Mouse (Mus musculus): ENCODE data around the gene Rgl2.
"Not testable (repeated sequence)": the region's sequence is repeated elsewhere in the genome, so short reads cannot be mapped to it uniquely, and the experiment has no call there.

Gene Rgl2

GRCm38 (mm10) chr17:33929371-33930279 lies at the start of gene Rgl2:
TSS of gene Rgl2 (plus strand) at chr17:33929543.
- DNase-seq (ENCODE audit: low spot score in 2 of 2): peak; percentile 96 to 98

GRCm38 (mm10) chr17:33884320-33884719 lies 45.0 kb upstream of the Rgl2 start:
- DNase-seq (ENCODE audit: low spot score in 2 of 2): not testable (repeated sequence)

DNA sequence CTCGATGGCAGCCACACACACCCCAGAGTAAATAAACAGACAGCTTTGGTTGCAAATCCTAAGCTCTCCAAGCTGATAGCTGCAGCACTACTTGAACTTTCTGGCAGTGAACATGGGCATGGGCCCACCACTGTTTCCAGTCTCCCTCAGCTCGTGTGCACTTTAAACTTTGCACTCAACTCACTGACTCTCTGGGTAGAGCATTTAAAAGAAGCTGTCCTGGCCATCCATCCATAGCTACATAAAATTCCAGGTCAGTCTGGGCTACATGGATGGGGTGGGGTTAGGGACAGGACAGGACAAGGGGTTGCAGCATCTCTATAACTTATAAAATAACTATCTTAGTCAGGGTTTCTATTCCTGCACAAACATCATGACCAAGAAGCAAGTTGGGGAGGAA lies 41.5 kb upstream of the Rgl2 start:
- not testable (repeated sequence) for DNase-seq (ENCODE audit: low spot score in 2 of 2)

DNA sequence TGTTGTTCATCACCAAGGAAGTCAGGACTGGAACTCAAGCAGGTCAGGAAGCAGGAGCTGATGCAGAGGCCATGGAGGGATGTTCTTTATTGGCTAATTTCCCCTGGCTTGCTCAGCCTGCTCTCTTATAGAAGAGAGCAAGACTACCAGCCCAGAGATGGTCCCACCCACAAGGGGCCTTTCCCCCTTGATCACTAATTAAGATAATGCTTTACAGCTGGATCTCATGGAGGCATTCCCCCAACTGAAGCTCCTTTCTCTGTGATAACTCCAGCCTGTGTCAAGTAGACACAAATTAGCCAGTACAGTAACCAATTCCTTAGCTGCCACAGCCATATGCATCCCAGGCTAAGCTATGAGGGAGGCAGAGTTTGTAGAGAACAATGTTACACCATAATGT lies 41.1 kb upstream of the Rgl2 start:
- DNase-seq (ENCODE audit: low spot score in 2 of 2): not testable (repeated sequence)

DNA sequence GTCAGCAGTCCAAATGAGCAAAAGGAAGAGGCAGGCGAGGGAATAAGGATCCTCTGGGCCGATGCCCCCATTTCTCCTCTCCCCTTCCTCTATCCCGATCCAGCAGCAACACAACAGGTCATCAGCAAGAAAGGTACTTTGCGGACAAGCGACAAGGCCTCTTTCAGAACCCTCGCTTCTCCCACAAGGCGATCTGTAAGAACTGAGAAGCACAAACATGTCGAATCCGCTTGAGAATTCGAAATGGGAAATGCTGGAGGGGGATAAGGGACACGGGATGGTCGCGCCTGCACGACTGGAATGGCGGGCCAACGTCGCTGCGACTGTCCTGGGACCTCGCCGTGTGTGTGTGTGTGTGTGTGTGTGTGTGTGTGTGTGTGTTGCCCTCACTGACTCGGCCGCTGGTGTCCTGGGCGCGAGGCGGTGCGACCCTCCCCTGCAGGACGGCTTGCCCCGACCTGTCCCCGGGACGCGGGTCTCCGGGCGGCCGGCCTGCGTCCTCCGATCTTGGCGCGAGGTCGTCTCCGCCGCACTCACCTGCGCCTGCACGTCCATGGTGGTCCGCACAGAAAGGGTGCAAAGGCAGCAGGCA lies 39.3 kb upstream of the Rgl2 start:
- not testable (repeated sequence) for DNase-seq (ENCODE audit: low spot score in 2 of 2)

DNA sequence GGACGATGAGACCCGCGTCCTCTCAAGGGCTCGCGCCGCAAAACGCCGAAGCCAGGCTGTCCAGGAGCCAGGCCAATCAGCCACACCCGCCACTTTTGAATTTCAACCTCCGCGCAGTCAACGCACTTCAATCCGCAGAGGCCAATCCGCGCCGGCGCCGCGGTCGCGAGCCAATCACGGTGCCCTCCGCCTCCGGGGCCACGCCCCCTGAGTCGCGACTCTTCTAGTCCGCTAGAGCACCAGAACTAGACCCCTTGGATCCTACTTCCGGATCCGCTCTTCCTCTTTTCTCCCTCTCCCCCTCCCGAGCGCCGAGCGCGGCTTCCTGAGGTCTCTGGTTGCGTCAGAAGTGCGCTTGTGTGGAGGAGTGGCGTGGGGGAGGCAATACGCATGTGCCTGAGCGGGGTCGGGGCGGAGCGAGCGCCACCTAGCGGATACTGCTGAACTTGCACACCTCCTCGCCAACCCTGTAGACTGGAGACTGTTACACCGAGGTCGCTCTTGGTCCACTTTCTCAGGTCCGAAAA lies 38.7 kb upstream of the Rgl2 start, which contains the start of gene Kifc1:
Gene Kifc1, minus strand, starts transcription at position 129 of the 527 bp plus-strand sequence.
- DNase-seq (ENCODE audit: low spot score in 2 of 2): peak; percentile 98 to 99

DNA sequence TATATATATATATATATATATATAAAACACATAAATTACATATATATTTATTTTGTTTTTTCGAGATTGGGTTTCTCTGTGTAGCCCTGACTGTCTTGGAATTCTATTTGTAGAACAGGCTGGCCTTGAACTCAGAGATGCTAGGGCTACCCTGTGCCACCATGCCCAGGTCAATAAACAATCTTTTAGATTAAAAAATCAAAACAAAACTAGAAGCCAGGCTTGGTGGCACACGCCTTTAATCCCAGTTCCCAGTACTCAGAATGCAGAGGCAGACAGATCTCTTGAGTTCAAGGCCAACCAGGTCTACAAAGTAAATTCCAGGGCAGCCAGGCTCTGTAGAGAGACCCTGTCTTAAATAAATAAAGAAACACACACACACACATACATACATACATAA lies 38.0 kb upstream of the Rgl2 start:
- DNase-seq (ENCODE audit: low spot score in 2 of 2): no peak

DNA sequence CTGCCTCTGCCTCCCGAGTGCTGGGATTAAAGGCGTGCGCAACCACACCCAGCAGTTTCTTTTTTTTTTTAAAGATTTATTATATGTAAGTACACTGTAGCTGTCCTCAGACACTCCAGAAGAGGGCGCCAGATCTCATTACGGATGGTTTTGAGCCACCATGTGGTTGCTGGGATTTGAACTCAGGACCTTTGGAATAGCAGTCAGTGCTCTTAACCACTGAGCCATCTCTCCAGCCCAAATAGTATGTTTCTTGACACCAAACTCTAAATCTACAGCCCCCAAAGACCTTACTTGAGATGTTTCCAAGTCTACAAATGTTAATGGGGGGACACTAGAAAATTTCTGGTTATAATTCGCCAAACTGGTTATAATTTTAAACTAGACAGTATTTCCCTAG lies 37.5 kb upstream of the Rgl2 start:
- DNase-seq (ENCODE audit: low spot score in 2 of 2): not testable (repeated sequence)

- no peak for DNase-seq (ENCODE audit: low spot score in 2 of 2)
Observed at GRCm38 (mm10) chr17:33892429-33892828, 36.9 kb upstream of the Rgl2 start.

- DNase-seq (ENCODE audit: low spot score in 2 of 2): not testable (repeated sequence)
Observed at GRCm38 (mm10) chr17:33893011-33893410, 36.3 kb upstream of the Rgl2 start.

DNA sequence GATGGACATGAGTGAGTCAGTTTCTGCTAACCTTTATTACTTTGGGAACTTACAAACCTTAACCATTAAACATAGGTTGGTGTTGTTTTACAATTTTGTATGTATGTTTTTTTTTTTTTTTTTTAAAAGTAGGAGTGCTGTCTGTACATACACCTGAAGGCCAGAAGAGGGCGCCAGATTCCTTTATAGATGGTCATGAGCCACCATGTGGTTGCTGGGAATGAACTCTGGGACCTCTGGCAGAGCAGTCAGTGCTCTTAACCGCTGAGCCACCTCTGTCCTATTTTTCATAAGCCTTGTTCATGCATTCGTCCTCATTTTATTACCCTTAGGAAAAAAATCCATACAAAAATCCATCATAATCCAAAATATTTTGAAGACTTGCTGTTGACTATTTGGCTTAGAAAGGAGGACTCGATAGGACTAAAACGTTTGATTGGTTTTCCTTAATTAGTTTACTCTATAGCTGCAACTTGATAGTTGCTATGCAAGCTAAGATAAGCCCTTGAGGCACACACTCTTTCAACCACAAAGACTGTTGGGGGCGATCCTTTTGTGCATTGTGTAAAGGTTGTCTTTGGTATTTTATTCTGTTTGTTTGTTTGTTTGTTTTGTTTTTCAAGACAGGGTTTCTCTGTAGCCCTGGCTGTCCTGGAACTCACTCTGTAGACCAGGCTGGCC lies 32.1 kb upstream of the Rgl2 start:
- DNase-seq (ENCODE audit: low spot score in 2 of 2): no peak

DNA sequence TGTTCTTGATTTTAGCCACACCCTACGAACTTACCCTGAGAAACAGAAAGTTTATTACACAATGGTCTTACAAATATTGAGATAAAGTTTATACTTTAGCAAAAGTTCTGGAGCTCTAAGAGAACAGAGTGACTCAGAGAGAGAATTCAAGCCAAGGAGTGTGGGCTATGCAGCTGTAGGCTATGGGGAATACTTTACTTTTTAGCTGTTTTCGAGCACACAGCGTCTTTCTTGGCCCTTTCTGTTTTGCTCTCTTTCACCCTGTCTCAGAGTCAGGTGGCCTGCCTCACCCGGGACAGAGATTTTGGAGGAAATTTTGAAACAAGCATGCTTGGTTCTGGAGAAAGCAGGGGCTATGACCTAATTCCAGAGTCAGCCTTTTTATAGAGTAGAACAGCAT lies 31.1 kb upstream of the Rgl2 start:
- DNase-seq (ENCODE audit: low spot score in 2 of 2): not testable (repeated sequence)

DNA sequence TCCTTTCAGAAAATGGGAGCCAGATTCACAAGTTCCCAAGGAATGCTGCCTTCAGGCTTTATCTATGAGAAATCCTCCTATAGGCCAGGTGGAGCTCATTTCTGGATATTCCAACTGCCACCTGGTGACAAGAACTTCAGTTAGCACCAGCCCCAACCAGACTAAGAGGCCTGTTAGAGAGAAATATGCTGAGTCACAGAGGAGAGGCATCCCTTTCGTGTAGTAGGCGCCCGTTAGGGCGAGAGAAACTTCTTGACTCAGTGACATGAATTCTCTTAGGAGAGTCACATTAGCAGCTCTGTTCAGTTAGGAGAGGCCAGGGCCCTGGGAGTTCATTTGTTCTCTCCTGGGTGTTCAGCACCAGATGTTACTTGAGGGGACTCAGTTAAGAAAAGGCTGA lies 29.7 kb upstream of the Rgl2 start:
- DNase-seq (ENCODE audit: low spot score in 2 of 2): no peak

DNA sequence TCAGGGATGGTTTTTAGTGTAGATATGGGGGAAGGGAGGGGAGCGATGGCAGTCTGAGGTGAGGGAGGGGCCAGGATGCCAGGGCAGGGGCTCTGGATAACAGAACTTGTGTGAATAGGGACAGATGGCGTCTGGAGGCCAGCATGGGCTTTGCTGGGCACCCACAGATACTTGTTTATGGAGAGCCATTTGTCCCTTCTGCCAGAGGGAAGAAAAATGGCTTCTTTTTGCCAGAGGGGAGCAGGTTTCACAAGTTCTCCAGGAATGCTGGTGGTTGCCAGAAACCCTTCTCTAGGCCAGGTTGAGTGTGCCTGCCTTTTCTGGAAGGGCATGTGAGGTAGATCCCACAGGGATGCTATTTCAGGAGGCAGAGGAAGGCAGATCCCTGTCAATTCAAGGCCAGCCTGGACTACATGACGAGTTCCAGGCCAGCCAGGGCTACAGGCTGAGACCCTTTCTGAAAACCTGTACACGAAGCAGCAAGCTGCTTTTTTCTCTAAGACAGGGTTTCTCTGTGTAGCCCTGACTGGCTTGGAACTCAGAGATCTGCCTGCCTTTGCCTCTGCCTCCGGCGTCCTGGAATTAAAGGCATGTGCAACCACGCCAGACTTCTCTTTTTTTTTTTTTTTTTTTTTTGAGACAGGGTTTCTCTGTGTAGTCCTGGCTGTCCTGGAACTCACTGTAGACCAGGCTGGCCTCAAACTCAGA lies 28.9 kb upstream of the Rgl2 start:
- DNase-seq (ENCODE audit: low spot score in 2 of 2): no peak

- no peak for DNase-seq (ENCODE audit: low spot score in 2 of 2)
Observed at GRCm38 (mm10) chr17:33900989-33901314, 28.4 kb upstream of the Rgl2 start.

- no peak for DNase-seq (ENCODE audit: low spot score in 2 of 2)
Observed at GRCm38 (mm10) chr17:33901653-33902052, 27.7 kb upstream of the Rgl2 start.

DNA sequence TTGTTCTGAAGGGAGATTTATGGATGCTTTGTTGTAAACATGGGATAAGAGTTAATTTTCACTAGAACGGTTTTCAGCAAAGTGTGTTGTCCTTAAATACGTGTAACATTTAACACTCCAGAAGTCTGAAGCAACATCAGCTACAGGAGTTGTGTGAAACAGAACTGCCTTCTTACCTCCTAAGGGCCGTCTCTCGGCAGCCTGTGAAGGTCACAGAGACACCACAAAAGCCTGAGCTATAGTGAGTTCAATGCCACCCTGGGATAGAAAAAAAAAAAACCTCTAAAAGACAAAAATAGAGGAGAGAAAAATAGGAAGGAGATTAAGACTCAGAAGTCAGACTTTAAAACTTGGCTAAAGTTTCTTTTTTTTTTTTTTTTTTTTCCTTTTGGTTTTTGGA lies 27.3 kb upstream of the Rgl2 start:
- no peak for DNase-seq (ENCODE audit: low spot score in 2 of 2)

- no peak for DNase-seq (ENCODE audit: low spot score in 2 of 2)
Observed at GRCm38 (mm10) chr17:33902491-33902890, 26.9 kb upstream of the Rgl2 start.

GRCm38 (mm10) chr17:33903911-33904651 lies 25.3 kb upstream of the Rgl2 start:
- DNase-seq (ENCODE audit: low spot score in 2 of 2): not testable (repeated sequence)

GRCm38 (mm10) chr17:33904835-33905234 lies 24.5 kb upstream of the Rgl2 start, which contains the start of gene Platr17:
TSS of gene Platr17 (plus strand) at chr17:33905135.
- DNase-seq (ENCODE audit: low spot score in 2 of 2): not testable (repeated sequence)

Measured in spleen, postnatal 14 days (tissue).